Comparison of ENCODE assay signal across 26 mouse cellular contexts in genomic region chrX:143501776-143502365, GRCm38 (mm10). TPM values are rescaled to one million over a fixed set of nuclear protein-coding genes. Genes with fewer than 3 reads are reported as not detected.
DNase-seq lines count a peak whose midpoint lies in the region; ATAC-seq and TF ChIP-seq lines count a peak whose summit lies in the region.
"Had no signal": no experiment of that assay in that cellular context is flagged by ENCODE, and none has a peak within 500 bp of the region (broad histone marks: within the 10 kb centered on the region; RNA-seq: fewer than 3 reads in every experiment).

No protein-coding gene starts in this region.

- no peaks in the 10 kb centered on the region for H3K9me3 ChIP-seq in heart, embryonic 13.5 days
- H3K9me3 ChIP-seq in CH12.LX (replicated peaks; ENCODE audit: low read length): no peaks in the 10 kb centered on the region
- H3K9me3 ChIP-seq in midbrain, embryonic 15.5 days: no peaks in the 10 kb centered on the region
- H3K9me3 ChIP-seq: limb, embryonic 13.5 days; liver, embryonic 13.5 days; neural tube, embryonic 13.5 days; stomach, embryonic 15.5 days had no signal

- no peaks in the 10 kb centered on the region for H3K36me3 ChIP-seq in heart, embryonic 13.5 days
- H3K36me3 ChIP-seq in CH12.LX (replicated peaks in 1 of 2; ENCODE audit: control insufficient read depth in 1 of 2, insufficient read depth in 1 of 2, low read length in 1 of 2): no peaks in the 10 kb centered on the region
- no peaks in the 10 kb centered on the region for H3K36me3 ChIP-seq in midbrain, embryonic 15.5 days (replicated peaks)
- H3K36me3 ChIP-seq: limb, embryonic 13.5 days; liver, embryonic 13.5 days; neural tube, embryonic 13.5 days; stomach, embryonic 15.5 days had no signal

- dilution Hi-C loops in CH12.LX (cut with MboI; ENCODE audit: extremely low pct_ligation_motif_present, extremely low pct_unique_long_range_greater_than_20kb, low sequenced_read_pairs): no loop called here

- WGBS in heart, embryonic 13.5 days: 51% methylated on average over 5 of the region's 5 CpGs
- WGBS in midbrain, embryonic 15.5 days: 67% methylated on average over 5 of the region's 5 CpGs

- no peak for DNase-seq in heart, adult 11 months
- peak; percentile 2 to 6 for DNase-seq in lung, adult 18-20 months
- DNase-seq in lung, postnatal 4 days: no peak
- no peak for DNase-seq in CH12.LX (ENCODE audit: extremely low read depth)
- peak; percentile 36 for DNase-seq in fibroblast of lung, adult 2 months (ENCODE audit: low read depth)
- DNase-seq in Muller cell, postnatal 12 days (ENCODE audit: inconsistent ontology term): no peak
- DNase-seq: adrenal gland, postnatal 25 days; cerebellum, adult 9-10 months; kidney, adult 9 months; kidney, postnatal 36 days; layer of hippocampus, postnatal 36 days; liver, embryonic 13.5 days; midbrain, embryonic 14.5 days; right cerebral cortex, postnatal 4 days; thymus, postnatal 25 days had no signal

- peaks cover 4% of the 10 kb centered on the region; the same call in 1 of the 2 replicates for H3K4me1 ChIP-seq in heart, embryonic 13.5 days
- H3K4me1 ChIP-seq in CH12.LX (ENCODE audit: control insufficient read depth in 1 of 2, insufficient read depth in 2 of 2): peaks cover 2 to 20% of the 10 kb centered on the region in 2 experiments; a peak in 3 of 4 replicates
- H3K4me1 ChIP-seq in midbrain, embryonic 15.5 days: no peaks in the 10 kb centered on the region
- H3K4me1 ChIP-seq: limb, embryonic 13.5 days; liver, embryonic 13.5 days; neural tube, embryonic 13.5 days; stomach, embryonic 15.5 days had no signal

- ATAC-seq in heart, embryonic 13.5 days (ENCODE audit: extremely low read depth, insufficient number of reproducible peaks, low FRiP score, low TSS enrichment): no peak
- ATAC-seq in midbrain, embryonic 15.5 days (replicated peaks): no peak
- ATAC-seq: forebrain, embryonic 14.5 days; hindbrain, postnatal 0 days; intestine, embryonic 16.5 days; lung, postnatal 0 days had no signal

- TF ChIP-seq EP300 in CH12.LX (IDR thresholded peaks at IDR 0.05; ENCODE audit: low read length): no peak

- no peak for TF ChIP-seq POLR2A in CH12.LX (IDR thresholded peaks at IDR 0.05; ENCODE audit: low read depth, low read length)

- in situ Hi-C loops in CH12.LX (cut with MboI; ENCODE audit: low pct_ligation_motif_present, low pct_unique_long_range_greater_than_20kb, low sequenced_read_pairs): no loop called here

- H3K79me2 ChIP-seq in CH12.LX (replicated peaks; ENCODE audit: control insufficient read depth, extremely low read depth, insufficient read depth, poor library complexity, severe bottlenecking): no peaks in the 10 kb centered on the region

- TF ChIP-seq RAD21 in CH12.LX (IDR thresholded peaks at IDR 0.05; ENCODE audit: low read depth, low read length): no peak

- H3K4me2 ChIP-seq in heart, embryonic 13.5 days: no peak overlapping the region
- peak overlapping the region; percentile 69 for H3K4me2 ChIP-seq in CH12.LX (ENCODE audit: insufficient read depth, low read depth, poor library complexity, severe bottlenecking)
- H3K4me2 ChIP-seq in midbrain, embryonic 15.5 days: no peak overlapping the region
- H3K4me2 ChIP-seq: limb, embryonic 13.5 days; liver, embryonic 13.5 days; neural tube, embryonic 13.5 days; stomach, embryonic 15.5 days had no signal

- no peak for TF ChIP-seq CTCF in CH12.LX (conservative IDR thresholded peaks at IDR 0.05 in 1 of 2, IDR thresholded peaks at IDR 0.05 in 1 of 2; ENCODE audit: low read depth in 2 of 2, low read length in 2 of 2)

- H3K9ac ChIP-seq in heart, embryonic 13.5 days: no peak overlapping the region
- H3K9ac ChIP-seq in CH12.LX (ENCODE audit: insufficient read depth, low read depth): no peak overlapping the region
- no peak overlapping the region for H3K9ac ChIP-seq in midbrain, embryonic 15.5 days
- H3K9ac ChIP-seq: limb, embryonic 13.5 days; liver, embryonic 13.5 days; neural tube, embryonic 13.5 days; stomach, embryonic 15.5 days had no signal

- peak overlapping the region; percentile 61 for H3K27ac ChIP-seq in heart, embryonic 13.5 days (replicated peaks)
- no peak overlapping the region for H3K27ac ChIP-seq in CH12.LX (ENCODE audit: insufficient read depth, low read depth)
- H3K27ac ChIP-seq in midbrain, embryonic 15.5 days: no peak overlapping the region
- H3K27ac ChIP-seq: hindbrain, postnatal 0 days; limb, embryonic 13.5 days; liver, embryonic 13.5 days; neural tube, embryonic 13.5 days; stomach, embryonic 15.5 days had no signal

- no peaks in the 10 kb centered on the region for H3K27me3 ChIP-seq in heart, embryonic 13.5 days (replicated peaks)
- H3K27me3 ChIP-seq in CH12.LX (replicated peaks): no peaks in the 10 kb centered on the region
- H3K27me3 ChIP-seq in midbrain, embryonic 15.5 days (replicated peaks): 0 out of 2 replicates have a peak, but pooled peaks cover 6% of the 10 kb centered on the region
- H3K27me3 ChIP-seq: liver, embryonic 13.5 days; stomach, embryonic 15.5 days had no signal

- H3K4me3 ChIP-seq in heart, embryonic 13.5 days: no peak overlapping the region
- H3K4me3 ChIP-seq in CH12.LX (replicated peaks in 1 of 3; ENCODE audit: low read depth in 2 of 3, low read length in 2 of 3, poor library complexity in 1 of 3): no peak overlapping the region
- H3K4me3 ChIP-seq in midbrain, embryonic 15.5 days: no peak overlapping the region
- H3K4me3 ChIP-seq: limb, embryonic 13.5 days; liver, embryonic 13.5 days; neural tube, embryonic 13.5 days; stomach, embryonic 15.5 days had no signal

TF ChIP-seq in CH12.LX, 34 proteins besides CTCF, POLR2A, EP300 and RAD21:
- TF ChIP-seq SIN3A (IDR thresholded peaks at IDR 0.05; ENCODE audit: low read length) (no peak), TBP (conservative IDR thresholded peaks at IDR 0.05; ENCODE audit: low read depth, low read length) (no peak), BHLHE40 (IDR thresholded peaks at IDR 0.05; ENCODE audit: low read depth, low read length) (0 out of 2 replicates have a peak, but pooled peaks have one; percentile 23)
TF ChIP-seq in CH12.LX: peak in this region for 1.

RNA-seq across cellular contexts. Expression of gene Pak3, which starts 16.5 kb away (rescaled TPM):
- 4.9 and 8.6 TPM in 2 replicates for polyA plus RNA-seq in heart, embryonic 13.5 days (2015; fragmentation: Nextera tagmentation; extraction: Ambion mirVana)
- under 0.01 TPM in 1 of 2 replicates, not detected in the other for total RNA-seq in CH12.LX (2012; rRNA removed)
- total RNA-seq in CH12.LX (2014; rRNA removed): not detected in 2 replicates
- not detected in 2 replicates for polyA plus RNA-seq in CH12.LX (2012; ENCODE audit: insufficient read length, low read depth)
- polyA plus RNA-seq in midbrain, embryonic 15.5 days (2015; fragmentation: Nextera tagmentation; extraction: Ambion mirVana): 237 and 255 TPM in 2 replicates
- total RNA-seq: megakaryocyte-erythroid progenitor cell, adult 5-6 weeks; MEL had no signal

Comparison
In these comparisons a context has a peak if more than half of its experiments do, and no peak if none do; other contexts are left out.
1. DNase-seq: peak in lung, adult 18-20 months (2 of 2) and fibroblast of lung, adult 2 months (single experiment); none in heart, adult 11 months (single experiment), lung, postnatal 4 days (0 of 2), CH12.LX (single experiment) and Muller cell, postnatal 12 days (single experiment).
2. RNA of gene Pak3, which starts 16.5 kb away (polyA plus RNA-seq): 237 to 255 TPM in midbrain, embryonic 15.5 days; 4.9 to 8.6 TPM in heart, embryonic 13.5 days and not detected in CH12.LX; every median in the first group is over 10 times any median in the second.